Mouse (Mus musculus) liver, embryonic 11.5 days (tissue): ENCODE measurements around the gene Mrpl50. TPM values are rescaled to one million over a fixed set of nuclear protein-coding genes. Genes with fewer than 3 reads are reported as not detected.

Source experiments
- ATAC-seq: fragments of 200-750 bp; cut with Nextera tagmentation; replicated peaks from 2 replicates; pipeline ENCODE4 v1.8.0; 2017; ENCODE audit warnings: moderate number of reproducible peaks, mild to moderate bottlenecking, moderate TSS enrichment, moderate library complexity; ENCODE audit not compliant: low FRiP score
- DNase-seq: peaks from one replicate; pipeline ENCODE4 v3.0.0-alpha.2; 2017; ENCODE audit warnings: low spot score
- H3K27ac ChIP-seq: fragments of 300-500 bp; sonication (generic); 2 replicates; pipeline ENCODE4 v1.5.1; 2014; ENCODE audit warnings: mild to moderate bottlenecking, low read depth, low read length, control low read depth
- H3K27me3 ChIP-seq: fragments of 300-500 bp; sonication (generic); replicated peaks from 2 replicates; pipeline ENCODE4 v1.6.1; 2014; ENCODE audit warnings: low read length, mixed read lengths; ENCODE audit not compliant: control insufficient read depth, insufficient read depth
- H3K36me3 ChIP-seq: fragments of 300-500 bp; sonication (generic); 2 replicates; pipeline ENCODE4 v1.6.1; 2014; ENCODE audit warnings: mild to moderate bottlenecking, low read length, moderate library complexity, mixed read lengths; ENCODE audit not compliant: control insufficient read depth, insufficient read depth
- H3K4me1 ChIP-seq: fragments of 300-500 bp; sonication (generic); replicated peaks from 2 replicates; pipeline ENCODE4 v1.6.1; 2014; ENCODE audit warnings: low read length, mixed read lengths; ENCODE audit not compliant: control insufficient read depth, insufficient read depth
- H3K4me2 ChIP-seq: fragments of 300-500 bp; sonication (generic); 2 replicates; pipeline ENCODE4 v1.6.1; 2014; ENCODE audit warnings: mild to moderate bottlenecking, control low read depth, moderate library complexity
- H3K4me3 ChIP-seq: fragments of 300-500 bp; sonication (generic); 2 replicates; pipeline ENCODE4 v1.5.1; 2014; ENCODE audit warnings: low read depth, low read length, control low read depth
- H3K9ac ChIP-seq: fragments of 300-500 bp; sonication (generic); 2 replicates; pipeline ENCODE4 v1.6.1; 2014; ENCODE audit warnings: low read depth, low read length, control low read depth
- H3K9me3 ChIP-seq: fragments of 300-500 bp; sonication (generic); 2 replicates; pipeline ENCODE4 v1.6.1; 2016; ENCODE audit warnings: low read length, inconsistent platforms, mixed read lengths; ENCODE audit not compliant: control insufficient read depth
- WGBS: fragments of 180-500 bp; shearing (Covaris S2); extraction: QIAGEN DNeasy Blood & Tissue Kit; methylation state at CpG from one replicate; pipeline ENCODE4 v1.1.7; 2014; 5-methylcytosine and 5-hydroxymethylcytosine counted together
- polyA plus RNA-seq: library from polyadenylated mRNA; unstranded; fragments of >200 nt; fragmentation: Nextera tagmentation; extraction: Ambion mirVana; gene quantifications from 2 replicates; pipeline ENCODE4 v1.2.1, GENCODE M21; 2014

The Mrpl50 gene
- polyA plus RNA-seq, 1 experiment from 2014 or later, result 89.4 TPM

DNA sequence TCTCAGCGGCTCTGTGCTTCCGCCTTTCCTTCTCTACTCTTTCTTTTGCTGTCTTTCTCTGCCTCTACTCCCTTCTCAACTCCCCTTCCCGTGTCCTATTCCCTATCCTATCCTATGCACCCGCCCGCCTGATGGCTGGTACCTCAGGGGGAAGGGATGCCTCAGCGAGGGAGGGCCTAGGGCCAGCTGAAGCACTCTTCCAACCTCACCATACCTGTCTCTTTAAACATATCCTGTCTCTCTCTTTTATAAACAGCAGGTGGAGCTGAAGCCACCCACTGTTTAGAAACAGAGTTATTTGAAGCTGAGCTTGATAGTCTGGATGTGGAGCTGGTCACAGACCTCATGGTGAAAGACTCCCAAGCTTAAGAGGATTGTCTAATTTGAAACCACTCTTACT lies 53.5 kb downstream of the Mrpl50 start:
- ATAC-seq (no peak), DNase-seq (no peak)
- 90% methylated on average over 6 of the region's 6 CpGs for WGBS
- Histone ChIP-seq H3K9ac (no peak overlapping the region), H3K4me1 (no peaks in the 10 kb centered on the region), H3K9me3 (no peaks in the 10 kb centered on the region), H3K4me2 (no peak overlapping the region), H3K36me3 (no peaks in the 10 kb centered on the region), H3K27me3 (no peaks in the 10 kb centered on the region), H3K4me3 (no peak overlapping the region), H3K27ac (no peak overlapping the region)

Other genes with a start within 250 kb of the Mrpl50 start
- gene Acnat2, start 112.9 kb downstream of the Mrpl50 start, polyA plus RNA-seq, result 0.44 TPM in 1 of 2 replicates, not detected in the other
- gene Acnat1, start 47.2 kb downstream of the Mrpl50 start, polyA plus RNA-seq, result not detected in 2 replicates
- 0.25 TPM in 1 of 2 replicates, not detected in the other for gene Baat, start 14.5 kb downstream of the Mrpl50 start, polyA plus RNA-seq
- gene Zfp189, start 83 bp upstream of the Mrpl50 start, polyA plus RNA-seq, result 7.4 and 9.2 TPM in 2 replicates
- 22.8 and 23.8 TPM in 2 replicates for gene Aldob, start 28.5 kb upstream of the Mrpl50 start, polyA plus RNA-seq
- gene Tmem246, start 76.8 kb upstream of the Mrpl50 start, polyA plus RNA-seq, result 17.4 and 17.8 TPM in 2 replicates
- gene Rnf20, start 110.9 kb upstream of the Mrpl50 start, polyA plus RNA-seq, result 39.0 and 43.1 TPM in 2 replicates
- gene Ppp3r2, start 160.9 kb upstream of the Mrpl50 start, polyA plus RNA-seq, result 0.11 TPM in 1 of 2 replicates, not detected in the other